Mouse (Mus musculus) heart, postnatal 0 days (tissue): Measurements from ENCODE around the gene Ccdc97.

ENCODE experiments used
- CTCF ChIP-seq: IDR thresholded peaks from 2 replicates; pipeline ENCODE4 v1.5.1; 2016; ENCODE audit warnings: antibody characterized with exemption, control low read depth, low read depth
- EP300 ChIP-seq: IDR thresholded peaks from 2 replicates; pipeline ENCODE4 v1.6.1; 2016; ENCODE audit warnings: antibody characterized with exemption, low read depth

GRCm38 (mm10) chr7:25734991-25735390 lies 16.1 kb upstream of the Ccdc97 start:
- no peak for TF ChIP-seq CTCF
- no peak for TF ChIP-seq EP300
